Mouse (Mus musculus) intestine, embryonic 16.5 days (tissue): ENCODE results near the gene Tlr12. TPM values are rescaled to one million over a fixed set of nuclear protein-coding genes. Genes with fewer than 3 reads are reported as not detected.

Experiments
- ATAC-seq: fragments of 200-750 bp; cut with Nextera tagmentation; 2 replicates; pipeline ENCODE4 v1.8.0; 2017; ENCODE audit warnings: moderate TSS enrichment, moderate library complexity
- H3K27ac ChIP-seq: fragments of 300-500 bp; sonication (generic); 2 replicates; pipeline ENCODE4 v1.5.1; 2014; ENCODE audit warnings: mild to moderate bottlenecking, low read length
- H3K27me3 ChIP-seq: fragments of 300-500 bp; sonication (generic); replicated peaks from 2 replicates; pipeline ENCODE4 v1.6.1; 2014; ENCODE audit warnings: low read length, control low read depth, mixed read lengths; ENCODE audit not compliant: control insufficient read depth, insufficient read depth
- H3K36me3 ChIP-seq: fragments of 300-500 bp; sonication (generic); 2 replicates; pipeline ENCODE4 v1.6.1; 2014; ENCODE audit warnings: low read length, control low read depth; ENCODE audit not compliant: control insufficient read depth, insufficient read depth
- H3K4me1 ChIP-seq: fragments of 300-500 bp; sonication (generic); 2 replicates; pipeline ENCODE4 v1.6.1; 2014; ENCODE audit warnings: low read length, control low read depth, mixed read lengths; ENCODE audit not compliant: control insufficient read depth, insufficient read depth
- H3K4me2 ChIP-seq: fragments of 300-500 bp; sonication (generic); 2 replicates; pipeline ENCODE4 v1.6.1; 2014; ENCODE audit warnings: low read depth, low read length, control low read depth
- H3K4me3 ChIP-seq: fragments of 300-500 bp; sonication (generic); 2 replicates; pipeline ENCODE4 v1.5.1; 2014; ENCODE audit warnings: mild to moderate bottlenecking, low read length
- H3K9ac ChIP-seq: fragments of 300-500 bp; sonication (generic); 2 replicates; pipeline ENCODE4 v1.6.1; 2014; ENCODE audit warnings: low read depth, low read length
- H3K9me3 ChIP-seq: fragments of 300-500 bp; sonication (generic); 2 replicates; pipeline ENCODE4 v1.6.1; 2016; ENCODE audit warnings: low read length, control low read depth; ENCODE audit not compliant: control insufficient read depth
- WGBS: fragments of 180-500 bp; shearing (Covaris S2); extraction: QIAGEN DNeasy Blood & Tissue Kit; methylation state at CpG from one replicate; pipeline ENCODE4 v1.1.7; 2014; 5-methylcytosine and 5-hydroxymethylcytosine counted together
- polyA plus RNA-seq: library from polyadenylated mRNA; unstranded; fragments of >200 nt; fragmentation: Nextera tagmentation; extraction: Ambion mirVana; gene quantifications from 2 replicates; pipeline ENCODE4 v1.2.1, GENCODE M21; 2015

The Tlr12 gene
- polyA plus RNA-seq, 1 experiment from 2014 or later: 2.2 TPM

DNA sequence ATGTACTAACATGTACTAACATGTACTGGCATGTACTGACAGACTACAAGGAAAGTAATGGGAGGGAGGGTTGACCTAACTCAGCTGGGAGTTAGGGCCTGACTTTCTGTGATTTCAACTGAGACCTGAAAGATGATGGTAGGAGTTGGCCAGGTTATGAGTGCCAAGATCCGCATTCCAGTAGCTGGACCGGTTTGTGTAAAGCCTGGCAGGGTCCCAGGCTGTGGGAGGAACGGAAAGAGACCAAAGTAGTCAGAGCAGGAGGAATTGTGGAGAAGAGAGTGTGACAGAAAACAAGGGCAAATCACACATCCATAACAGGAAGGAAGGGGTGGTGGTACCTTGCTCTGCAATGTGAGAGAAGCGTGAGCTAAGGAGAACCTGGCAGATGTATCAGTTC is 42.6 kb downstream of the Tlr12 start:
- no peak overlapping the region for H3K4me2 ChIP-seq
- peaks cover 8% of the 10 kb centered on the region; the same call in 1 of the 2 replicates for H3K36me3 ChIP-seq
- no peaks in the 10 kb centered on the region for H3K27me3 ChIP-seq
- H3K27ac ChIP-seq: no peak overlapping the region
- no peak overlapping the region for H3K4me3 ChIP-seq
- H3K9me3 ChIP-seq: no peaks in the 10 kb centered on the region
- ATAC-seq: no peak
- H3K9ac ChIP-seq: no peak overlapping the region
- H3K4me1 ChIP-seq: no peaks in the 10 kb centered on the region
- 73% methylated on average over 4 of the region's 4 CpGs for WGBS

Other genes with a start within 250 kb of the Tlr12 start
- gene Zscan20, start 8.5 kb downstream of the Tlr12 start, polyA plus RNA-seq: 2.3 and 2.8 TPM in 2 replicates
- 9.9 and 10.3 TPM in 2 replicates for gene Phc2, start 36.1 kb upstream of the Tlr12 start, polyA plus RNA-seq
- 0.07 and 0.09 TPM in 2 replicates for gene A3galt2, start 136.7 kb upstream of the Tlr12 start, polyA plus RNA-seq
- gene Zfp362, start 187.4 kb upstream of the Tlr12 start, polyA plus RNA-seq: 20.1 and 20.3 TPM in 2 replicates